Mouse (Mus musculus): ENCODE results near the gene Abcc3. TPM values are rescaled to one million over a fixed set of nuclear protein-coding genes. Genes with fewer than 3 reads are reported as not detected.
A peak's percentile ranks its signal among the peaks of the same experiment; 100 is the strongest.

Gene Abcc3
- polyA plus RNA-seq, 1 experiment from 2014 or later: 10.5 TPM

- peak; percentile 62 for DNase-seq (ENCODE audit: low spot score)
- under 1% methylated on average over 67 of the region's 67 CpGs for WGBS
- H3K4me3 ChIP-seq (replicated peaks; ENCODE audit: low read depth, low read length): peak overlapping the region; percentile 98
- peak overlapping the region; percentile 99 for H3K27ac ChIP-seq
- no peaks in the 10 kb centered on the region for H3K27me3 ChIP-seq (ENCODE audit: insufficient read depth, low read length)
- H3K4me2 ChIP-seq (ENCODE audit: low read length): peak overlapping the region; percentile 61
- H3K4me1 ChIP-seq (replicated peaks; ENCODE audit: insufficient read depth, low read length): peaks cover 13% of the 10 kb centered on the region
- no peaks in the 10 kb centered on the region for H3K9me3 ChIP-seq (replicated peaks; ENCODE audit: low read length)
- peak; percentile 79 for ATAC-seq (replicated peaks; ENCODE audit: low FRiP score, low read depth)
- peak overlapping the region; percentile 99 for H3K9ac ChIP-seq (ENCODE audit: low read depth, low read length)
- no peaks in the 10 kb centered on the region for H3K36me3 ChIP-seq (ENCODE audit: insufficient read depth, low read length)
- no peak for TF ChIP-seq CTCF (IDR thresholded peaks at IDR 0.05; ENCODE audit: low read depth)
Measured at GRCm38 (mm10) chr11:94320969-94321930, 71.5 kb downstream of the Abcc3 start.

- no peak for TF ChIP-seq CTCF (IDR thresholded peaks at IDR 0.05; ENCODE audit: low read depth)
- no peaks in the 10 kb centered on the region for H3K36me3 ChIP-seq (ENCODE audit: insufficient read depth, low read length)
- ATAC-seq (replicated peaks; ENCODE audit: low FRiP score, low read depth): no peak
- DNase-seq (ENCODE audit: low spot score): no peak
- no peaks in the 10 kb centered on the region for H3K9me3 ChIP-seq (replicated peaks; ENCODE audit: low read length)
- no peak overlapping the region for H3K4me2 ChIP-seq (ENCODE audit: low read length)
- peaks cover 25% of the 10 kb centered on the region for H3K4me1 ChIP-seq (replicated peaks; ENCODE audit: insufficient read depth, low read length)
- H3K27ac ChIP-seq: no peak overlapping the region
- no peak overlapping the region for H3K9ac ChIP-seq (ENCODE audit: low read depth, low read length)
- WGBS: 75% methylated on average over 5 of the region's 5 CpGs
- no peak overlapping the region for H3K4me3 ChIP-seq (replicated peaks; ENCODE audit: low read depth, low read length)
- no peaks in the 10 kb centered on the region for H3K27me3 ChIP-seq (ENCODE audit: insufficient read depth, low read length)
Measured at GRCm38 (mm10) chr11:94318056-94318455, 74.7 kb downstream of the Abcc3 start.

- no peak for TF ChIP-seq CTCF (IDR thresholded peaks at IDR 0.05; ENCODE audit: low read depth)
- no peaks in the 10 kb centered on the region for H3K36me3 ChIP-seq (ENCODE audit: insufficient read depth, low read length)
- H3K27me3 ChIP-seq (ENCODE audit: insufficient read depth, low read length): no peaks in the 10 kb centered on the region
- ATAC-seq (replicated peaks; ENCODE audit: low FRiP score, low read depth): no peak
- WGBS: 40% methylated on average over 4 of the region's 4 CpGs
- no peak overlapping the region for H3K9ac ChIP-seq (ENCODE audit: low read depth, low read length)
- no peak overlapping the region for H3K4me2 ChIP-seq (ENCODE audit: low read length)
- peaks cover 25% of the 10 kb centered on the region for H3K4me1 ChIP-seq (replicated peaks; ENCODE audit: insufficient read depth, low read length)
- no peak overlapping the region for H3K4me3 ChIP-seq (replicated peaks; ENCODE audit: low read depth, low read length)
- DNase-seq (ENCODE audit: low spot score): no peak
- H3K27ac ChIP-seq: no peak overlapping the region
- no peaks in the 10 kb centered on the region for H3K9me3 ChIP-seq (replicated peaks; ENCODE audit: low read length)
Measured at GRCm38 (mm10) chr11:94317515-94317914, 75.3 kb downstream of the Abcc3 start.

GRCm38 (mm10) chr11:94317014-94317413 lies 75.8 kb downstream of the Abcc3 start:
- Histone ChIP-seq H3K27me3 (ENCODE audit: insufficient read depth, low read length) (no peaks in the 10 kb centered on the region), H3K27ac (no peak overlapping the region), H3K9ac (ENCODE audit: low read depth, low read length) (no peak overlapping the region), H3K4me3 (replicated peaks; ENCODE audit: low read depth, low read length) (no peak overlapping the region), H3K36me3 (ENCODE audit: insufficient read depth, low read length) (no peaks in the 10 kb centered on the region), H3K4me2 (ENCODE audit: low read length) (no peak overlapping the region), H3K4me1 (replicated peaks; ENCODE audit: insufficient read depth, low read length) (peaks cover 25% of the 10 kb centered on the region), H3K9me3 (replicated peaks; ENCODE audit: low read length) (no peaks in the 10 kb centered on the region)
- 60% methylated on average over 1 of the region's 1 CpGs for WGBS
- no peak for TF ChIP-seq CTCF (IDR thresholded peaks at IDR 0.05; ENCODE audit: low read depth)
- ATAC-seq (replicated peaks; ENCODE audit: low FRiP score, low read depth) (no peak), DNase-seq (ENCODE audit: low spot score) (no peak)

DNA sequence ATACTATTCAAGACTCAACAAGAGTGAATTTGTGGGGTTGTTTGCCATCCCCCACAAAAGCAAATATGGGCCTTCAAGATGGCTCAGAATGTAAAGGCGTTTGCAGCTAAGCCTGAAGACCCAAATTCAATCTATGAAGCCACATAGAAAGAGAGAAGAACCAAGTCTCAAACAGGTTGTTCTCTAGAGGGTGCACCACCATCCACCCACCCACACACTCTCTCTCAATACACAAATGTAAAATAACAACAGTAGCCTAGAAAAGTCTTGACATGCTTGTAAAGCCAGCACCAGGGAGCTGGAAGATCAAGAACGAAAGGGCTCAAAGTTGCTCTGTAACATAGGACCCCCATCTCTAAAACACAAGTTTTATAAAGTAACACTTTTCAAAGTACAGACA lies 76.3 kb downstream of the Abcc3 start:
- peaks cover 25% of the 10 kb centered on the region for H3K4me1 ChIP-seq (replicated peaks; ENCODE audit: insufficient read depth, low read length)

DNA sequence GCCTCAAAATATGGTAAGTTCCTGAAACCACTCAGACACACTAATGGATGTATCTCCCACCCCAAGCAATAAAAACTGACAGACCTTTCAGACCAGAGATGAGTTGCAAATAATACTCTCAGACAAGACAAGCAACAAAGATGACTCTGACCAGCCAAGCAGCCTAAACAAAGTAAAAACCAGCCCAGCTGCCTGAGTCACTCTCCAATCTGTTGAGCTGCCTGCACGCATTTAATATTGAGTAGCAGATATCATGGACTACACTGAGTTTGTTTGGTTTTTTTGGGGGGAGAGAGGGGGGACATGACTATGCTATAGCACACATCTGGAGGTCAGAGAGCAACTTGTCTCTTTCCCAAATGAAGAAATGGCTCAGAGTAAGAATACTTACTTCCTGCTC lies 77.5 kb downstream of the Abcc3 start:
- Histone ChIP-seq H3K27ac (no peak overlapping the region), H3K4me3 (replicated peaks; ENCODE audit: low read depth, low read length) (no peak overlapping the region), H3K4me1 (replicated peaks; ENCODE audit: insufficient read depth, low read length) (peaks cover 25% of the 10 kb centered on the region), H3K9ac (ENCODE audit: low read depth, low read length) (no peak overlapping the region), H3K4me2 (ENCODE audit: low read length) (no peak overlapping the region), H3K27me3 (ENCODE audit: insufficient read depth, low read length) (no peaks in the 10 kb centered on the region), H3K36me3 (ENCODE audit: insufficient read depth, low read length) (no peaks in the 10 kb centered on the region), H3K9me3 (replicated peaks; ENCODE audit: low read length) (no peaks in the 10 kb centered on the region)
- ATAC-seq (replicated peaks; ENCODE audit: low FRiP score, low read depth) (no peak), DNase-seq (ENCODE audit: low spot score) (no peak)
- TF ChIP-seq CTCF (IDR thresholded peaks at IDR 0.05; ENCODE audit: low read depth): no peak
- 57% methylated on average over 1 of the region's 1 CpGs for WGBS

More for the DNA sequence above, 76.3 kb downstream of the Abcc3 start:
- no peak for ATAC-seq (replicated peaks; ENCODE audit: low FRiP score, low read depth)
- 67% methylated on average over 2 of the region's 2 CpGs for WGBS
- Histone ChIP-seq H3K4me3 (replicated peaks; ENCODE audit: low read depth, low read length) (no peak overlapping the region), H3K27me3 (ENCODE audit: insufficient read depth, low read length) (no peaks in the 10 kb centered on the region), H3K4me2 (ENCODE audit: low read length) (no peak overlapping the region), H3K9ac (ENCODE audit: low read depth, low read length) (no peak overlapping the region), H3K9me3 (replicated peaks; ENCODE audit: low read length) (no peaks in the 10 kb centered on the region), H3K36me3 (ENCODE audit: insufficient read depth, low read length) (no peaks in the 10 kb centered on the region), H3K27ac (no peak overlapping the region)
- TF ChIP-seq CTCF (IDR thresholded peaks at IDR 0.05; ENCODE audit: low read depth): no peak
- no peak for DNase-seq (ENCODE audit: low spot score)

Measured in kidney, postnatal 0 days (tissue).